Mouse (Mus musculus): Measurements from ENCODE around the gene Prpf6.

Gene Prpf6

GRCm38 (mm10) chr2:181689466-181690160 is 97.9 kb downstream of the Prpf6 start:
- DNase-seq (ENCODE audit: low spot score in 2 of 2) = no peak

DNA sequence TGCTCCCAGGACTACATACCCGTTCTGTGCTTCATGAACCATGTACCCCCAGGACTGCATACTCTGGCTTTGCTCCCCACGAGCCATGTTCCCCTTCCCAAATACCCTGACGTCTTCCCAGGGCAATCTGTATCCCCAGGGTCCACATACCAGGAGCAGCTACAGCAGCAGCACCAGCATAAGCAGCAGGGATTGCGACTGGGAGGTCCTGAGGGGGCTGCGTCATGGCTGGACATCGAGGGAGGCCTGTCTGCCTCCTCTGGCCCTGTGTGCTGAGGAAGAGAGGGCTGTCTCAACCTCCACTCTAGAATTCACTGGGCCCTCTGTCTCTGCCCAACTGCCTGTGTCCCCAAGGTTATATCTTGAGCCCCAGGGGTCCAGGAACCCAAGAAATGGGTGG is 99.4 kb downstream of the Prpf6 start:
- DNase-seq (ENCODE audit: low spot score in 2 of 2) = no peak

GRCm38 (mm10) chr2:181691571-181691970 is 99.9 kb downstream of the Prpf6 start:
- no peak for DNase-seq (ENCODE audit: low spot score in 2 of 2)

DNA sequence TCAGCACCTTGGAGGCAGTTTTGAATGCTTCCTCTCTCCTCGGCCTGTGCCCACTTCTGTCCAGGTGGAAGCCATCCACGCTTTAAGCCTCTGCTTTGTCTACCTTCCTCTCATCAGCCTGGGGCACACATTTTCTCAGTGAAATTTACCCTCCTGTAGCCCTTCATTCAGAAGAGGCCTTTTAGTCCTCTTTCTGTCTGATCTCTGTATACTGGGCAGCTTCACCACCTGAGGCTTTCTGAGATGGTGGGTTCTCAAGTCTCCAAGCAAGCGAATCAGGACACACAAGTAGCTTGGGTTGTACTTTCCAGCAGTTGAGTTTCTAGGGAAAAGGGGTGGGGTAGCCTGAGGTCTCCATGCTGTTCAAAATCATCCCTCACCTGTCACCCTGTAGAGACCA is 100.6 kb downstream of the Prpf6 start:
- DNase-seq (ENCODE audit: low spot score in 2 of 2) = no peak

DNA sequence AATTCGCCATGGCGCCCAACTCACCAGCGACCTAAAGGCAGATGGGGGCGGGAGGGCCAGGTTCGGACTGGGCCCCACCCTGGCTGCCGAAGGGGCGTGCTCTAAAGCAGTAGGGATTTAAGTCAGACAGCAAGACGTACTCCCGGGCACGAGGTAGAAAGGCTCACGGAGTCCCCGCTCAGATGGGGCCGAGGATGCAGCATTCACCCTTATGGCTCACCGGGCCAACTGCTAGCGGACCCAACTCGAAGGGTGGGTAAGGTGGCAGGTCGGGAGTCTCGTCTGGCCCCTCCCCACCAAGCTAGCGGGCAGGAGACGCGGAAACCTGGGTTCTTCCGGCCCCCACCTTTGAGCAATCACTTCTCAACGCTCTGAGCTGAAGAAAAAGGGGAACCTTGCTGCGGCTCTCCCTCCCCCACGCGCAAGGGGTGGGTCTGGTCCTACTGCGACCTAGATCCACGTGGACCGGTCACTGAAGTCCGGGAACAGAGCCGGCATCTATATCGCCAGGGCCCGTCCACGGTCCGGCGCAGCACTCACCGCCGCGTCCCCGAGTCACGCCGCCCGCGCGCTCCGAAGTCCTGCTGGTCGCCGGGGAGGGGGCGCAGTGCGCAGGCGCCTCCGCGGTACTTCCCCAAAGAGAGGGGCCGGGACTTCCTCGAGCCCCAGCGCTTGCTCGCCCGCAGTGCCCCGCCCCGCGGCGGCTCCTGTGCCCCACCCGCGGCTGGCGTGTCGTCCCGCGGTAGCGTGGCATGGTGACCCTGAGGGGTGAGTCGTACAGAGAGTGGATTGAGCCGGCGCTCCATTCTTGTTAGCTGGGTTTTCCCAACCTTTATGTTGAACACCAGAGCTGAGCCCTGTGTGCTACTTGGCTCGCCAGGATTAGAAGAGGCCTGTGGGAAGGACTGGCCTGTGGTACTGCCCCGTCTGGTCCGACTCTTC is 101.9 kb downstream of the Prpf6 start, which contains the start of gene Rgs19:
TSS of gene Rgs19 (minus strand) at position 639 of the 942 bp plus-strand sequence.
- DNase-seq (ENCODE audit: low spot score in 2 of 2) = peak; percentile 64 to 70

DNA sequence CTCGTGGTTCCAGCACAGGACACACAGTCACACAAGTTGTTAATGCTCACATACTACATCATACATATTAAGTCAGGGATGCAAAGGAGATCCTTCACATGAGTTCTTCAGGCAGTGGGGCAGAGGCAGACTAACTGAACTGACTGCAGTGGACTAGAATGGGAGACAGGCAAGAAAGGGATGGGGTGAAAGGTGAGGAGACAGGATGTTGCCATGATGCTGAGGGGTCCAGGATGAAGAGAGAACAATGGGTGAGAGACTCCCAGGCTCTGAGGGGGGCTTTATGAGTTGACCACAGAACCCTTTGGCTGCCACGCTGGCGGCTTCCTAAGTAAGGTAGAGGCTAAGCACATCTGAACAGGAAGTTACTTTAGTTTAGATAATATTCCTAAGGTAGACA is 102.9 kb downstream of the Prpf6 start:
- DNase-seq (ENCODE audit: low spot score in 2 of 2) = no peak

GRCm38 (mm10) chr2:181695776-181696175 is 104.1 kb downstream of the Prpf6 start:
- no peak for DNase-seq (ENCODE audit: low spot score in 2 of 2)

DNA sequence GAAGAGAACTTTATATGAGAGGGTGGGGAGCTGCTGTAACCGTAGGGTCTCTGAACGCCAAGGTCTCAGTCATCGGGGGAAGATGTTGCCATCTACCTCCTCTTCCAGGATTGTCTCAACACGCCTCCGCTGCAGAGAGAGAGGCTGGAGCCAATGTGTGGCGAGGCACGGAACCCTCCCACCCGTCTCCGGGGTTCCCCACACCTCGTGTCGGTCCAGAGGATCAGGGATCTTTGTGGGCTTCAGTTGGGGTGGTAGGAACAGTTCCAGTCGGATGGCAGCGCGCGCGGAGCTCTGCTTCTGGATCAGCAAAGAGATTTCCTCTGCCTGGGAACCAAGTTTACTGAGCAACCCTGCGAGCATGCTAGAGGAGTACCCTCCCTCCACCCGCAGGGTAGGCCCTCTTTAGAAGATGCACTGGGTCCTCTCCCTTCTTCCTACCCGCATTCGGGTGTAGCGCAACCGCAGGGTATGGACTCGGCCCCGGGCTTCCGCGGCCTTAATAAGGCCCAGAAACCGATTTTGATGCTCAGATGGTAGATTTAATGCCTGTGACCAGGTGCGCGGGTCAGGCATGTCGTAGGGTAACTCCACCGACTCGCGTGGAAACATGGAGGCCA is 105.2 kb downstream of the Prpf6 start:
- no peak for DNase-seq (ENCODE audit: low spot score in 2 of 2)

GRCm38 (mm10) chr2:181698241-181698640 is 106.6 kb downstream of the Prpf6 start, which contains the start of gene Lkaaear1:
TSS of gene Lkaaear1 (minus strand) at chr2:181698442.
- no peak for DNase-seq (ENCODE audit: low spot score in 2 of 2)
